Mouse (Mus musculus): Measurements from ENCODE around the gene Ppp1cc.

The Ppp1cc gene

DNA sequence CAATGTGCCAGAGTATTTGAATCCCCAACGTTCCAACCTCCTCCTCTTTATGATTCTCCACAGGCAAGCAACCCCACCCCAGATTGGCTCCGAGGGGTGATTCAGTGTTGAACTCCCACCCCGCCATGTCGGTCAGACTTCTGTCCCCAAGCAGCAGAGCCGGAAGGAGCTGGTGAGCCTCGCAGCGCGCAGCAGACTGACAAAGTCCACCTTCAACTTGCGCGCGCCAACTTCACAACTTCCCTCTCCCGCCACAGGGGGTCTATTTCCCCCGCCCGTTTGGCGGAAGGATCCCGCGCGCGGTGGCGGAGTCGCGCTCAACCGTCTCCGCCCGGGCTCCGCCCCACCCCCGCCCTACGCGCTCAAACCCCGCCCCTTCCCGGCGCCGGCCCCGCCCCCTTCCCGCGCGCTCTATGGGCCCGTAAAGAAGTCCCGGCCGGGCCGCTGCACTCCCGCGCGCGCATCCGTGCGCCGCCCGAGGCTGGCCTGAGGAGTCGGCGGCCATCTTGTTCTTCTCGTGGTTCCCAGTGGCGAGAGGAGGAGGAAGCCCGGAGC is at the start of gene Ppp1cc:
Gene Ppp1cc (plus strand): TSS at position 452 of the 555 bp plus-strand sequence.
- peak; percentile 96 for DNase-seq (ENCODE audit: low read depth, low spot score)

DNA sequence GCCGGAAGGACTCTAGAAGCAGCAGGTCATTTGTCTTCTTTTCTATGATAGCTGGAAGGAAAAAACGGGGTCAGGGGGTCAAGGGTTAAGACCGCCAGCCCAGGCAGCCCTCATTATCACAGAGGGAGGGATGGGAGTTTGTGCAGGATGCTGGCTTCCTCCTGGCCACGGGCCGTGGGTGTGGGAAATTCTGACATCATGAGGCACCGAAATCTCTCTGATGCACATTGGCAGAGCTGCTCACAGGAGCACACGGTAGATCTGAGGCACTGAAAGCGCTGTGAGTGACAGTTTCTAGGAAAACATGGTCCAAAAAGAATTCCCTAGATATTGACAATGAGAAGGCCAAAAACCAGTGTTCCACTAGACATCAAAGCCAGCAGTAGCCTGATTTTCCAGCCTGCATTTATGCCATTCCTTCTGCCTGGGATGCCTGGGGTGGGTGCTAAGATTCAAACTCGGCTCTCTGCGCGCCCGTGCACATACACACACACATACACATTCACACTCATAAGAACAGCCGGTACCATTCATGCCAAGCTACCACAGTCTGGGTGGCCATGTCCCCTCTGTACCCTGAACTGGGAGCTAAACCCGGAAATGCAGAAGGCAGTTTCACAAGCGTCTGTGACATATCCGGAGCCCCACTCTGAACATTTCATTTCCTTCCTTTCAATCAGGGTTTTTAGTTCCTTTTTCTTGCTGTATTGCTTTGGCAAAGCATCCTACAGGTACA is 48.6 kb upstream of the Ppp1cc start:
- DNase-seq (ENCODE audit: low read depth, low spot score), result no peak

DNA sequence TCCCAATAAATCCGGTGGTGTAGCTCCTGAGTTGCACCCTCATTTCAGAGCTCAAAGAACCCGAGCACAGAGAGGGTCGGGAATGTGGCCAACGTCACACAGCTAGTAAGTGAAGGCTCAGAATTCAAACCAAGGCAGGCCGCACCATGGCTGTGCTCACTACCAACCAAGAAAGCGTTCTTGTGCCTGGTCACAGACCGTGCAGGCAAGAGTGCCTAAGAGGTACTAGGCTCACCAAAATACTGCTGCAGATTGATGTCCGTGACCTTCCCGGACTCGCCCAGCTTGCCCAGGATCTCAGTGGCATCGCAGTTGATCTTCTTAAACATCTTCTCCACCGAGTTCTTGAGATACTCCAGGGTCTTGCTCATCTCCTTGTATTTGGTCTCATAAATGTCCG is 47.5 kb upstream of the Ppp1cc start:
- no peak for DNase-seq (ENCODE audit: low read depth, low spot score)

DNA sequence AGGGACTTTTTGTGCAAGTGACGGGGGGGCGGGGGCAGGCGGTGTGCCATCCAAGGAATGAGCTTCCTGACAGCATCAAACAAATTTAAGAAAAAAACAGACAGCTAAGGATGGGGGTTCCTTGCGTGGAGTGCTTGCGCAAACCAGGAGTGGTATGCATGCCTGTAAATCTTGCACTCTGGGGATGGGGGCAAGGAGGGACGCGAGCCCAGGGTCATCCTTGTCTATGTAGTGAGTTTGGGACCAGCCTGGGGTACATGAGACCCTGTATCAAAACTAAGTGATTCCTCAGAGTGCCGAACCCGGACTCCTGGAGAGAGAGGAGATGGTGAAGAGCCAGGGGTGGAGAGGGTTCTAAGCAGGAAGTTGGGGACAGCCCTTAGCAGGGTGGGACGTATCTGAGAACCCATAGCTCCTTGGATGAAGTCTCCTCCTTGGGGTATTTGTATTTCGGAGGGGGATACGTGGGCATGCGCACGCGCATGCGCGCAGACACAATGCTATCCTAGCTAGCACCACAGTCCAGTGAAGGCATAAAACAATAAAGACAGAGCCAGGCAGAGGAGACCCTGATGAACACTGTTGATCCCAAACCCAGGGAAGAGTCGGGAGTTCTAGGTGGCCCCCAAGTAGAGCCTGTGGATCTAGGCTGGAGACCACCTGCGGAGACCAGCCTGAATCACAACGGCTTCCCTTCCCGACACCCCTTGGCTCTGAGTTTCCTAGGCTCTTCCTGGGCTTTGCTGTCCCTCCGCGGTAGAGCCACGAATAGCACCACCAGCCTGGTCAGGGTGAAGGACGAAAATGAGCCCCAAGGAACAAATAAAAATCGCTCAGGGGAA is 46.8 kb upstream of the Ppp1cc start:
- no peak for DNase-seq (ENCODE audit: low read depth, low spot score)

DNA sequence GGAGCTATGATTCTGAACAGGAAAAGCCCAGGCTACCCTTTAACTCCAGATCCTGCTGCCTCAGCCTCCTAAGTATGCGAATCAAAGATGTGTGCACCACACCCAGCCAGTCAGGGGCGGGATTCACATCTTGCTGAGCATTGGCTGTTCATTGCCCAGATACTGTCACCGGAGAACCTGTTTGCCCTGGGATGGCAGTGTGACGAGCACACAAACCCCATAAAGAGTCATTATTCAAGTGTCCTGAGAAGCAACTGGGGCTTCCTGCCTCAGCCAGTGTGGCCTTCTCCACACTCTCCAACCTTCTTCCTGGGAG is 46.2 kb upstream of the Ppp1cc start:
- no peak for DNase-seq (ENCODE audit: low read depth, low spot score)

DNA sequence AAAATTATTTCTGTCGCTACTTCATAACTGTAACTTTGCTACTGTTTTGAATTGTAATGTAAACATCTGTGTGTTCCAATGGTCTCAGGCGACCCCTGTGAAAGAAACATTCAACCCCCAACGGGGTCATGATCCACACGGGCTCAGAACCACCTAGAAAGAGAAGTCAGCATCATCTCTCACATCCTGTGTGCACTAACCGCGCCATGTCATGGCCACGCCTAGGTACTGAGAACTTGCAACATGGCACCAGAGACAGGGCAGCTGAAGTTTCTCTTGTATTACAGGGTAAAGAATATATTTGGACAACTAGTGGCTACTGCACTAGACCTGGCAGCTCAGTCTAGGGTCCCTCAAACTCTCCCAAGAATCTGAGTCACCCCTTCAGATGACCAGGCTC is 44.6 kb upstream of the Ppp1cc start:
- DNase-seq (ENCODE audit: low read depth, low spot score), result no peak

DNA sequence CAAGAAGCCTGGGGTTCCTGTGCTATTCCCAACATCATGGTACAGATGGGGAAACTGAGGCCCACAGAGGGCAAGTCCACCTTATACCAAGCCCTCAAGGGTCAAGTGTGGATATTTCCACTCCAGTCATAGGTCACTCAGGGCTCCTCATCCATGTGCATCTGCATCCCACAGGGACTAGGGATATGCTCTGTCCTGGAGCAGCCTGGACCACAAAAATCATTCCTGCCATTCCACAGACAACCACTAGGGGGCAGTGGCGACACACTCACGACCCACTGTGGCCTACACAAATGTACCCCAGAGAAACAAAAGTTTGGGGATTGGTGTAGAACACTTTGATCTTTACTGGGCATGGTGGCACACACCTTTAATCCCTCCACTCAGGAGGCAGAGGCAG is 43.9 kb upstream of the Ppp1cc start:
- DNase-seq (ENCODE audit: low read depth, low spot score), result peak; percentile 64

DNA sequence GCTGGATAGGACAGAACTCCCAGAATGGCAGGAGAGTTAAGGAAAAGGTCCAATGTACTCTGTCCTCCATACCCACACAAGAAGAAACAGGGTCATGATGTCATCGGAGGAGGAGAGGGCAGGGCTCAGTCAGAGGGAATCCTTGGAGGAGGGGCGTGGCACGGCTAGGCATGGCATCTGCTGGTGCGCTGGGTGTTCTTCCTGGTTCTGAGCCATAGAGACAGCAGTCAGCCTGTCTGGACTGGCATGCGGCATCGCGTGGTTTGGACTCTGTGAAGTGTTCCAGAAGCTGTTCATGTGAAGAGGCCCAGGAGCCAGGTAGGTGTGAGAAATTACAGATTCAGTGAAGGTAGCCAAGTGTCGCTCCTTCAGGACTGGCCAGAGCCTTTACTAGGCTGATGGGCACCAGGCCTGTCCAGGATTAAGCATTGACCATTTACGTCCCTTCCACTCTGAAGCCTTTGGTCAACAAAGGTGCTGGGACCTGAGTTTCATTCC is 42.8 kb upstream of the Ppp1cc start:
- DNase-seq (ENCODE audit: low read depth, low spot score), result no peak

DNA sequence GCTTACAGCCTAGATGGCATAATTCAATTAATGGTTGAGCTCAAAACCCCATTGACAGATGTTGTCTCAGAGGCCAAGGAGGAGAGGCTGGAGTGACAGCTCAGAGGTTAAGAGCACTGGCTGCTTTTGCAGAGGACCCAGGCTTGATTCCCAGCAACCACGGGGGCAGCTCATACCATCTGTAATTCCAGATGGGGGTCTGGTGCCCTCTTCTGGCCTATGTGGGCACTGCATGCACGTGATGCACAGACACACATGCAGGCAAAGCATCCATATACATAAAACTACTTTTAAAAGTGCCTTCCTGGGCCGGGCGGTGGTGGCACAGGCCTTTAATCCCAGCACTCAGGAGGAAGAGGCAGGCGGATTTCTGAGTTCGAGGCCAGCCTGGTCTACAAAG is 41.8 kb upstream of the Ppp1cc start:
- peak; percentile 34 for DNase-seq (ENCODE audit: low read depth, low spot score)

DNA sequence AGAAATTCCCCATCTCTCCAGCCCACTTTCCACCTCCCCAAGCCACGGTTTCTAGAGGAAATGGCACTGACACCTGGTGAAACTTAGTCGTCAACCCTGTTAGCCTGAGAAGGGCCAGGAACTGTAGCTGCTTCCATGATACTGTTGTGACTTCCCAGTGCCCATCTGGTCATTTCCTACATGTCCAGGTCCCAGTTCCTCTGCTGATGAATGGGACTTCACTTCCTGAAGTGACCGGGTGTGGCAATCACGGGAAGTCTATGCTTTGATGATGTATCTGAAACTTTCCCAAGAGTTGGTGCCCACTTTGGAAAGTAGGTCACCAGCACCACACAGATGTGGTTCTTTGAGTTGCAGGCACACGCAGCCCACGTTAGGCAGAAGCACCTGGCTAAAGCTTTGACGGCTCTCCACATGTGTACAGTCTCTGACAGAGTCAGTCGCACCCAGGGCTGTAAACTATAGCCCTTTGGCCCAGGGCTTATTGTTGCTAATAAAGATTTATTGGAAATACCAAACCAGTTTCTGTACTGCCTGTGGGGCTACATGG is 32.8 kb upstream of the Ppp1cc start:
- no peak for DNase-seq (ENCODE audit: low read depth, low spot score)

DNA sequence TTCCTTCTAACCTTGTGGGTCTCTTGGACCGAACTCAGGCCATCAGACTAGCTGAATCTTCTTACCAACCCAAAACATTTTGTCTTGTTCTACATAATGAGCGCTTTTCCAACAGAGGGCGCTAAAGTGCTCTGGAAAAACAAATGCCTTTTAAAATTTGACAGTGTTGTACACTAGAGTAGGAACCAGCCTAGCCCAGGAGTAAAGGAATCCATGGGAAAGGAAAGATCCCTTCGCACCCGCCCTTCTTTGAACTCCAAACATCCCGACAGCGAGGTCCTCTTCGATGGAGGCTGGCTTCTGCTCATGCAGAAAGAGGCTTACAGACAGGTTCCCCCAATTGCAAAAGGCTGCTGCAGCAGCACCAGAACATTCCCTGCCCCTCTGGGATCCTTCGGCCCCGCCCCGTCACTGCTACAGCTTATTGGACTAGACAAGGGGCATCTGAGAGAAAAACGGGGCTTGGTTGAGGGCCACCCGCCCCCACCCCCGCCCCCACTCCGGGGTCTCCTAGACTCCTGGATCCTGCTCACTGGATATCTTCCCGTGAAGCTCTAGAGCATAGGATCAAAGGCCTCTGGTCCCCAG is 28.9 kb upstream of the Ppp1cc start:
- DNase-seq (ENCODE audit: low read depth, low spot score), result peak; percentile 78

DNA sequence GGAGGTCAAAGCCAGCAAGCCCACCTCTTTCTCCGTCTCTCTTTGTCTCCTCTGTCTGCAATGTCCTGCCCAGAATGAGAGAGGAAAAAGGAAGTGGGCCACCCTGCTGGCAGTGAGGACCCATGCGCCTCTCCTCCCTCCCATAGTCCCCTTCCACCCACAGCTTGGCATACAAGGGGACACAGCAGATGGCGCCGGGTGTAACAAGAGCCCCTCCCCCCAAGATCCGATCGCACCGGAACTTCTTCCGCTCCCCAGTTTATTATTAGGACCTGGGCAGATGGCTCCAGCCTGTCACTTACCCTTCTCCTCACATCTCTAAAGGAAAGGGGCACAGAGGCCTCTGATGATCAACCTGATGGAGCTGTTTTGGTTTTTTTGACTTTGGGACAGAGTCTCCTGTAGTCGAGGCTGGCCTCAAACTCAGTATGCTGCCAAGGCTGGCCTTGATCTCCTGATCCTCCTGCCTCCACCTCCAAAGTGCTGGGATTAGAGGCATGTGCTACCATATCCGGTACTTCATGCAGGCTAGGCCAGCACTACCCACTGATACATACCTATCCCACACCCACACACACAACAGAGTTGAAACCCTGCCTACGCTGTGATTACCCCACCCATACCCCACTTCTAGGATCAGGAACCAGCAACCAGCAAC is 27.6 kb upstream of the Ppp1cc start:
- no peak for DNase-seq (ENCODE audit: low read depth, low spot score)

DNA sequence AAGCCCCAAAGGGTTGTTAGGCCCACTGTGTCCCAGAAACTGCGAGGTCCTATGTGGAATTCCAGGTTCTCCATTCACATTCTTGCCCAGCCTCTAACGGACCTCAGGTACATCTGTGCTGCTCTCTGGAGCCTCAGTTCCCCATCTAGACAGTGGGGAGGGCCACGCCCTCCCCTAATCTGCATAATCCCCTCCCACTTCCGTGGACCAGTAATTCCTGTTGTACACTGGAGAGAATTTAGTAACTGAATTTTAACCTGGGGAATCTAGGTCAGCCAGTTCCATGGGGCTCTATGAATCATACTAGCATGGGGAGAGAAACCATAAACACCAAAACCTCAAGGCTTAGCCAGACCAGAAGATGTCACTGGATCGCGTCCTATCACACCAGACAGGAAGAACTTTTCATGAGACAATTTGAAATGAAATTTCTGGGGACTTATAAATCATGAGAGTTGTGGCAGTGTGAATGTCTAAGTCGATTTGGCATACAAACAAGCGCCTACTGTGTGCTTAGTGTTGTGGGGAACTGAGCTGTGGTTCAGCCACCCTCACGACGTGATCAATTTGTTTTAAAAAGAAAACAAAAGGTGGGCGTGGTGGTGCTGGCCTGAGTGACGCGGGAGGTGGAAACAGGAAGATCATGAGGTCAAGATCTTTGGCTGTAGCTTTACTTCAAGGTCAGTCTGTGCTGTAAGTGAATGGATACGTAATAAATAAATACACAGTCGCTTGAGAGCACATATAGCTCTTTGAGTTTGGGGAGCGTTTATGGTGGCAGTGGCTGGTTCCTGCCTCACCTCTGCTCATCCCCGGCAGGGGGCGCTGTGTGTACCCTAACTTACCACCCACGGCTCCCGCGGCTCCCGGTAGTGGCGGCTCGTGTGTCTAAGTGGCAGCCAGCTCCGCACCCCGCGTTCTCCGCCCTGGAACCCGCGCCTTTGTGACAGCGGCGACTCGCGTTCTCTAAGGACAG is 26.7 kb upstream of the Ppp1cc start:
- DNase-seq (ENCODE audit: low read depth, low spot score), result peak; percentile 90

DNA sequence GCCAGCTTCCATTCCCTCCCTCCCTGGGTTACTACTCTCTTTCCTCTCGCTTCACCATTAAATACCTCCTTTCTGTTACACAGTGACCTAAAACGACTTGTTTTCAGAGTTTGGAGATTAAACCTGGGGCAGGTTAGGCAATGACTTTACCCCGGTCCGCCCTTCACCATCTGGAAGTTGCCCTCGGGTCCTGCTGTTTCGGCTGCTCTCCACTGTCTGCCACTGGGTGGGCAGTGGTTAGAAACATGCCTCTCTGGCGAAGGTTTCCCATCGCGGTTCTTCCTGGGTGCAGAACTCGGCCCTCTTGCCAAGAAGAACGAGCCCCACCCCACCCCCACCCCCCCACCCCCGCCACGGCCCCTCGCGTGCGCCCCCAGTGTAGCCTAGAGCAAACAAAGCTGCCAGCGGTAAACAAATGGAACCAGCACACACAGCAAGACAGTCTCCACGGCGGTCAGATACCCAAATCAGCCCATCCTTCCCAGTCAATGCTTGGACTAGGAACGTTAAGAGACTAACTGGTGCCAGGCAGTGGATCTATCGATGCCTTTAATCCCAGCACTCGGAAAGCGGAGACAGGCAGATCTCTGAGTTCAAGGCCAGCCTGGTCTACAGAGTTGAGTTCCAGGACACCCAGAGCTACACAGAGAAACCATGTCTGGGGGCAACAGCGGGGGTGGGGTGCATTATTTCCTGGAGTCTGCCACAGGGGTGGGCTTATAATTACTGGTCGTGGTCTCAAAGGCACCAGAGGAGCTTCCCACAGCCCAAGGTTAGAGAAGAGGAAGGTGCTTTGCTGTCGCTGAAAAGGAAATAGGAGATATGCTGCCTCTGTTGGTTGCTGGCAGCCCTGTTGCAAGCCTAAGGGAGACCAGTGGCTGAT is 25.7 kb upstream of the Ppp1cc start:
- no peak for DNase-seq (ENCODE audit: low read depth, low spot score)

DNA sequence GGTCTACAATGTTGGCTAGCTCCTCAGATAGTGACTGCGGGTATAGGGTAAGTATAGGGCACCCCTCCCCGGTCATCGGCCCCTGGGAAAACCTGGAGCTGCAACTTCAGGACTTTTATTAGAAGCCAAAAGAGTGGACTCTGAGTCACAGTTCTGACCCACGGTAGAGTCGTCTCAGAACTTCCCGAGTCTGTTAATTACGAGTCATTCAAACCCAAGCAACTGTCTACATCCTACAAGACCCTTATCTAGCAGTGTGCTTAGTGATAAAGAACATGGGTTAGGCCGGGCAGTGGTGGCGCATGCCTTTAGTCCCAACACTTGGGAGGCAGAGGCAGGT is 25.1 kb upstream of the Ppp1cc start:
- no peak for DNase-seq (ENCODE audit: low read depth, low spot score)

DNA sequence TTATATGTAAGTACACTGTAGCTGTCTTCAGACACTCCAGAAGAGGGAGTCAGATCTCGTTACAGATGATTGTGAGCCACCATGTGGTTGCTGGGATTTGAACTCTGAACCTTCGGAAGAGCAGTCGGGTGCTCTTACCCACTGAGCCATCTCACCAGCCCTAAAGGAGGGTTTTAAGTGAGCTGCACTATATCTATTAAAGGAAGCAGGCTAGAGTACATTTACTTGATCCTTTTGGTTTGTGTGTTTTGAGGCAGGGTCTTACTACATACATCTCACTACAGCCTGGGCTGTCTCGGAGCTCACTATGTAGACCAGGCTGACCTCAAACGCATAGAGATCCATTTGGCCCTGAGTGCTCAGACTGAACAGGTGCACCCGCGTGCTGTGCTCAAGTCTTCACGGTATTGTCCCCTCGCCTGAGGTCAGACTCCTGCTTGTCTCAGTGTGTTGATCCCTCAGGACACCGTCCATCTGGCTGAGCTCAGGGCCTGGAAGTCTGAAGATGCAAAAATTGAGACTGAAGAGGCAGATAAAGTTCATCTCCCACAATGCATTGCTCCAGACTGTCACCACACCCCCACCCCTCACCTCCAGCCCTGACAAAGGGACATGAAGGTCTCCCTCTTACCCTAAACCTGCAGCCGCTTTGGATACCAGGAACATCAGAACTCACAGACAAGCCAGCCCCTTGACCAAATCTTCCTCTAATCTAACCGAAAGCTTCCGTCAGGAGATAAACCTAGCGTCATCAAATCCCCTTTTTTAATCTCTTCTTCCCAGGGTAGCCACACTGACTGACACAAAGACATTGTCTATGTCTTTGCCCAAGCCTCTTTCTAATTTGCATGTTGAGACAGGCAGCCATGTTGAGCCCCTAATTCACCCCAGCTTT is 23.4 kb upstream of the Ppp1cc start:
- DNase-seq (ENCODE audit: low read depth, low spot score), result no peak

DNA sequence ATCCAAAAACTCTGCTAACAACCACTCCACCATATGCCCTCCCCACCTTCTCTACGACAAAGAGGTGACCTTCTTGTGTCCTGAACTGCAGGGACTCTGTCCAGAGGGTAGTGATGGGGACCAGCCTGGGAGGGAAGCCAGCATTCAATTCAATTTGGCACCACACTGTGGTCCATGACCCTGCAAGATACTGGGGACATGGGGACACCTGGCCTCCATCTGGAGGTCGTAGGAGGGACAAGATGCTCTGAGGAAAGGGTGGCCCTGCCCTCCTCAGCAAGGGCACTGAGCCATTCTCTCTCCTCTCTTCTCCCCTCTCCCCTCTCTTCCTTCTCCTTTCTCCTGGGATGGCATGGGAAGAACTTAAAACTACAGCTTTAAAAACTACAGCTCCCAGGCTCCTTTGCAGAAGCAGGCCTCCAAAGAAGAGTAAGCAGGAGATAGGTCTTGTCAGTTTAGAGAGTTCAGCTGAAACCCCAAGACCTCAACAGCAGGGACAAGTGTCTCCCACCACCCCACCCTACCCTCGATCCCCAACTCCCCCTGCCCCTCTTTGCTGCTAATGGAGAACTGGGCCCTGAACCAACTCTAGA is 22.7 kb upstream of the Ppp1cc start:
- no peak for DNase-seq (ENCODE audit: low read depth, low spot score)
